Mouse (Mus musculus) right cerebral cortex, postnatal 4 days (tissue): ENCODE measurements around the gene Map3k7cl.

ENCODE experiments used
- DNase-seq: peaks from one replicate; pipeline ENCODE4 v3.0.0-alpha.2; 2022

Map3k7cl gene

DNA sequence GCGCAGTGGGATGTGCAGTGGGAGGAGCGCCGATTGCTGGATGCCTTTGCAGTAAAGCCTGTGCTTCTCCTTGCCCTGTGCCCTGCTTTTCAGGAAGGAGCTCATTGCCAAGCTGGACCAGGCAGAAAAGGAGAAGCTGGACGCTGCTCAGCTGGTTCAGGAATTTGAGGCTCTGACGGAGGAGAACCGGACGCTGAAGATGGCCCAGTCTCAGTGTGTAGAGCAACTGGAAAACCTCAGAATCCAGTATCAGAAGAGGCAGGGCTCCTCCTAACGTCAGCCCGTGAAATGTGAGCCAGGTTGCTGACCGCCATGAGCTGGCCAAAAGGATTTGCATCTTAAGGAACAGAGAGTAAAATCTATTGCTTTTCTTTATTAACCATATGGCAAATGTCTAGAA lies 41.0 kb downstream of the Map3k7cl start:
- no peak for DNase-seq

DNA sequence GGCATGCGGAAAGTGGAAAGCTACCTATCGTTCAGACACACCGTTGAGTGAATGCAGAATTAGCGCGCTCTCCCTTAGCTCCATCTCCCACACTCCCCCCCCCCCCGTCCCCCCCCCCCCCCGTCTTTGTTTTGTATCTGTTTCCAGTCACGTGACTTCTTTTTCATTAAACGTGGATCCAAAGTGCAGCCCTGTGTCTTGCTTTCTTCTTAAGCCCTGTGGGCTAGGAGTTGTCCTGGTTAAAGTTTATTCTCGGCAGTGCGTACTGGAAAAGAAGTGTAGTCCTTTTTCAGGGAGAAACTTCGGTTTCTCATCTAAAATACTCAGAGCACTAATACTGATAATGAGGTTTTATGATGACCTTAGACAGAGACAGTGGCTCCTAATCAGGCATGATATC lies 42.0 kb downstream of the Map3k7cl start:
- DNase-seq, result no peak

DNA sequence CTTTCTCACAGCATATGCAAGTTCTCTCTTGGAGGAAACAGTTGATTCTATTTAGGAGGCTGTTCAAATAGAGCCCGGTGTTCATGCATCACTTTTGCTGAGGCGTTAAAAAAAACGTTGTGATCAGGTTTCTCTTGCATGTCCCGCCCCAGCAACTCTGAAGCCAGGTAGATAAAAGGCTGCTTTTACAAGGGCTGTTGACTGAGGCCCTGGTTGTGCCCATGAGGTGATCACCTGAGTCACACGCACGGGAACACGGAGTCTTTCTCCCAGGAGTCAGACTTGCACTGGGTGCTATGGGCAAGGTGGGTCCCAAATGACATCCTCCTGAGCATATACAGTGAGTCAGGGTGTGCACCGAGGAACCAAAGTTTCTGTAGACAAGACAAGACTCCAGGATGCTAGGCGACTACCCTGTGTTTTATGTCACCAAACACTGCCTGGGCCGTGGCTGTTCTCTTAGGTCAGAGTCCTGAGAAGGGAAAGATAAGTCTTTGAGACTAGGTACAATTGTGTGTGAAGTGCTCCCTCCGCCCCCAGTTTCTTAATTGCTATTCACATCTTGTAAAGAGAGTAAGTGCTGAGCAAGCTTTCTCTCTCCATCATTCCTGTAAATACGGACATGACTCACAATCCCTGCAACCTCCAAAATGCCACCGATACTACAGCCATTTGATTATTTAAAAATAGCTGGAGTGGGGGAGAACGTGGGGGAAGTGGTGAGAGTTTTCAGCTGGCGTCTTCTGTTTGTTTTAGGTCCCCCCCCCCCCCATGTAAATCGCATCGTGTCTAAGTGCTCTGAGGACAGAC lies 49.8 kb downstream of the Map3k7cl start:
- no peak for DNase-seq

DNA sequence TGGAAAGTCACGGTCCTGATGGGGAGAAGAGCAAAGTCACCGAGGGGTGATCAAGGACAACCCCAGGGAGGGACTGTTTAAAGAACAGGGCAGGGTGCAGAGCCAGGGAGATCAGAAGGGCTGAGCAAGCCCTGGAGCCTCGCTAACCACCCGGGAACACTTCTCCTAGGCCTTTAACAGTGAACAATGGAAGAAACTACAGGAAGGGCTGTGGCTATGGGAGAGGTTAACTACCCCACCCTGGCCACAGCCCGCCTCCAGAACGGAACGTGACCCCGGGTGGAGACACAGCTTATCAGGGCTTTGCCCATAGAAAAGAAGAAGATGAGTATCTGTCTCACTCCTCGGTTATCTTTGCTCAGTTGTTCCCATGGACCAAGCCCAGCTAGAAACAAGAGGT lies 50.9 kb downstream of the Map3k7cl start:
- DNase-seq, result no peak

DNA sequence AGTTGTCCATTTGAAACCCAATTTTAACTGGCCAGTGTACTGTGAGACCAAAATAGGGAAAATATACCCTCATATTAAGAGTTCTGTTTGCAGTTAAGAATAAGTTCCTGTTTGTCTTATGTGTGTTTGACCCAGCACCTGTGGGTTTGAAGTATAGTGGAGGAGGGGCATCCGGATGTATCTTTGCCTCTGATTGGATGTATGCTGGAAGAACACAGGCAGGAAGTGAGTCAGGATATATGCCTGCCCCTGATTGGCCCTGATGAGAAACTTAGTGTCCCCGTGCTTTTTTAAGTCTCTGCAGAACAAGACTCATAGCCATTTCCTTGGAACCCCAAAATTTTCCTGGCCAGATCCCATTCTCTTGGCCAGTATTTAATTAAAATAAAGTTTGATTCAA lies 51.8 kb downstream of the Map3k7cl start:
- DNase-seq, result no peak

DNA sequence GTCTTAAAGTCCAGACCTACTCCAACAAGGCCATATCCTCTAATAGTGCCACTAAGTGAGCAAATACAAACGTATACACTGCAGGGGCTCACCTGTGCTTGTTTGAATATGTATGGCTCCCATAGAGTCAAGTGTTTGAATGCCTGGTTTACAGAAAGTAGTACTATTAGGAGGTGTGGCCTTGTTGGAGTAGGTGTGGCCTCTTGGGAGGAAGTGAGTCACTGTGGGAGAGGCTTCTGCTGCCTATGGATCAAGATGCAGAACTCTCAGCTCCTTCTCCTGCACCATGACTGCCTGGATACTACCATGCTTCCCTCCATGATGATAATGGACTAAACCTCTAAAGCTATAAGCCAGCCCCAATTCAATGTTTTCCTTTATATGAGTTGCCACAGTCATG lies 54.3 kb downstream of the Map3k7cl start:
- DNase-seq, result no peak

DNA sequence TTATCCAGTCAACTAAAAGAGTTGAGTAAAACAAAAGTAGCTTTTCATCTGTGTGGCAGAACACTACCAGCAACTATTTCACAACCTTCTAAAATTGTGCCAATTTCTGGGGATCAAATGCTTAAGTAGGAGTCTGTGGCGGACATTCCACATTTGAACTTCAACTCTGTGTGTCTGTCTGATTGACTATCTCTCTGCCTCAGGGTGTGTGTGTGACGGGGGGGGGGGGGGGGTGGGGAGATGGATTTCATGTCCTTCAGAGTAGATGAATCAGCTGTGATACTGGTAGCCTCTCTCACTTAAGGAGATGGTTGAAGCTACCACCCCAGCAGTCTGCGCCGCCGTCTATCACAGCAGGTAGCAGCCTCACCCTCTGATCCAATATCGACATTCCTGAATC lies 54.8 kb downstream of the Map3k7cl start:
- DNase-seq, result no peak

DNA sequence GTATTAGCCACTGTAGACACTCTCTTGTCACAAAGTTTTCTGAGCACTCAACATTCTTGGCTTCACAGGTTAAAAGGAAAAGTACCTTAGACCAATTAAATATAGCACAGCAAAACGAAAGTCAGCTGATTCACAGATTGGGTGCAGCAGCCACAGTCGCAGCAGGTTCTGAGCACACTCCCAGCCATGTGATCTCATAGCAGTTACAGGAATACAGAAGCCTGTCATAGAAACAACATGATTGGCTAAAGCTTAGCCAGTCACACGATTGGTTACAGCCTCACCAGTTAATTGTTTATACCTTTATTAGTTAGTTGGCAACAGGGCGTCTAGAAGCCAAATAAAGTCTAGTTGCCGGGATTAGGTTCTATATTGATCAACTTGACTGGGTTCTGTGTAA lies 57.0 kb downstream of the Map3k7cl start:
- no peak for DNase-seq

DNA sequence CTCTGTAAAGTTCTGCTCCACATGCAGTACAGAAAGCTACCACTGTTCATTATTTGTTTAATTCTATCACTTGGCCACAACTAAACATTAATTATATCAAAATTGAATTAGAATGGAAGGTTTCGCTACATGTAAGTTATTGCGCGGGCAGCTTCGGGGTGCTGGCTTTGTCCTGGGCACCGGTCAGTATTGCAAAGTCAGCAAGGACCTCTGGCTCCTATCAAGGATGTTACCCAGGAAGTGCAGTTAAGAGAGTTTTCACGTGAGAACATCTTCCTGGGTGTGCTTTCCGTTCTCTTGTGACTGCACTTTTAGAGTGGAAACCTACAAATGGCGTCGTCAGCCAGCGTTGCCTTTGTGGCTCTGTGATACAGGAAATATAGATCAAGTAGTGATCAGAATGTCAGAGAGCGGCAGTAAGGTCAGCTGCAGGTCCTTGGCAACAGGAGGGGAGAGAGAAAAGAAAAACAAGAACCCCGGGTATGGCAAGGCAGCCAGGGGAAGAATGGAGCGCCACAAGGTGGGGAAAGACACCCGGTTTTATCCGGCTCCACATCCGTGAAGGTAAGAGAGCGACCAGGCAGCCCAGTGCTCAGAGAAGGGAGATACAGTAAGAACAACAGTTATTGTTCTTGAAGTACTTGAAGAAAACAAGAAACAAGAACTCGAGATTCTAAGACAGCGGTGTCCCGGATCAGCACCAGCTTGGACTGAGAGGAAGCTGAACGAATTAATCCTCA lies 57.6 kb downstream of the Map3k7cl start:
- no peak for DNase-seq

DNA sequence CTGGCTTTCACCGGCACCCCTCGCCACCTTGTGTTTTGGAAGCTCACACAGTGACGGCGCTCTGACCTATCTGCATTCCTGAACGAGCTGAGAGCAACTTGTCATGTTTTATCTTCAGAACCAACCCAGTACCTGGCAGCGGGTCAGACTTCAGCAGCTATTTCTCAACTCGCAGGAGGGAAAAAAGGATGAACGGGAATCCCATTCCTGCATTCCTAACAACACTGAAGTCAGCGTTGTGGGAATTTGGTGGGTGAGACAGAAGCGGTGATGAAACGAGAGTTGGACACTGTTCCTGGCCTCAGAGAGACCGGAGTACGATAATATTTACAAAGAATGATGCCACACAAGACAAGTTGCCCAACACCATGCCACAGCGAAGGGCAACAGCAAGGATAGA lies 58.3 kb downstream of the Map3k7cl start:
- no peak for DNase-seq

DNA sequence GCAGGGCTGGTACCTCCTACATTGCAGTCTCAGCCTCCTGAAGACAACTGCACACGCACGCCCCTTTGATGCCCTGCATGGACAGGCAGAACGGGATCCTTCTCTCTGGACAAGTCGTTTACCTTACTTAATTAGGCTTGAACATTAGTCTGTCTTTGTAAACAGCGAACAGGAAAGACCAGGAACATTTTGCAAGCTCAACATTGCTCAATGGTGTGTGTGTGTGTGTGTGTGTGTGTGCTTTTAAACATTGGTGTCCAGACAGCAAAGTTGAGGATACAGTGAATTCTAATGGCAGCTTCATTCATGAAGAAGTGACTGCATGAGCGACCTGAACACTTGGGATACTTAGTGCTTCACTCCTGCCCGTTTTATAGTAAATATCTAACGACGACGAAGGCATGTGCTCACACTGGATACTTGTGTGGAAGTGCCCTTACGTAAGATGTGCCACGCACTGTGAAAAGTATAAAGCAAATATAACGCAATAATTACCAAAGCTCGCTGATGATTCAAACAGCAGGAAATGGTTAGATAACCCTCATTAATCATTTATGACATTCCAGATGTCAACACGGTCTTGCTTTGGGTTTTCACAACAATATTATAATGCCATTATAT lies 59.2 kb downstream of the Map3k7cl start:
- no peak for DNase-seq

DNA sequence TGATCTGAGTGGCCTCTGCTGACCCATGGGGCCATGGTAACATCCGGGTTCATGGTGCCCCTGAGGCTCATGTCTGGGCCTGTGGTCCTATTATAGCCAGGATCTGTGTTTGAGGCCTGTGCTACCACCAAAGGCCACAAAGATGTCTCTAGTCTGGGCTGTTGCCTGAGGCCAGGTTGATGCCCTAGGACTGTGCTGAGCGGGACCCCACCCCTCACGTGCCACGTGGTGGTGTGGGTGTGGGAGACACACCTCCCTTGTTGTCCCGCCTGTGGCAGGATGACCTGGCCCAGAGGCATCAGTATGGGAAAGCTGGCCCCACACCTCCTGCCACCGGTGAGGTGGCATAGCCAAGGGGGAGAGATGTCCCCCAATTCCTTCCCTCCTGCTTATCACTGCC lies 64.2 kb downstream of the Map3k7cl start:
- no peak for DNase-seq

DNA sequence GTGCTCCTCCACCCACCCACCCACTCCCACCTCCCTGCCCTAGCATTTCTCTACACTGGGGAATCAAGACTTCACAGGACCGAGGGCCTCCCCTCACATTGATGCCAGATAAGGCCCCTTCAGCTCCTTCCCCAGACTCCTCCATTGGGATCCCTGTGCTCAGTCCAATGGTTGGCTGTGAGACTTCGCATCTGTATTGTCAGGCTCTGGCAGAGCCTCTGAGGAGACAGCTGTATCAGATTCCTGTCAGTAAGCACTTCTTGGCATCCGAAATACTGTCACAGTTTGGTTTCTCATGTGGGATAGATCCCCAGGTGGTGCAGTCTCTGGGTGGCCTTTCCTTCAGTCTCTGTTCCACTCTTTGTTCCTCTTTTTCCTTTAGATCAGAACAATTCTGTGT lies 68.1 kb downstream of the Map3k7cl start:
- DNase-seq, result no peak

DNA sequence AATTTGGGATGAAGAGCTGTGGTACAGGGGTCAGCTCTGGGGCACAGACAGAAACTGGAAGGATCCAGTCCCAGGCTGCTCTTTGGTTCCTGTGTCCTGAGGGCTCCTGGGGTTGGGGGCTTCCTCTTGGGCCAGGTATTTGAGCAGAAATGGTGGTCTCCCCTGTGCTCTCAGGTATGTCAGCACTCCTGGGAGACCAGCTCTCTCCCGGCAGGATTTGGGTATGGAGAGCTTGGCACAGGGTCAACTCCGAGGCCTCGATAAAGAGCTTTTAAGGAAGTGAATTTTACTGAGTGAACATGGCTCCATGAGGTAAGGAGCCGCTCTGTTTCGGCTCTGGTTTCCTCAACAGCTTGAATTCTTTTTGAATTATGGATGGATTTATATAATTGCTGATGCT lies 70.8 kb downstream of the Map3k7cl start:
- DNase-seq, result no peak

DNA sequence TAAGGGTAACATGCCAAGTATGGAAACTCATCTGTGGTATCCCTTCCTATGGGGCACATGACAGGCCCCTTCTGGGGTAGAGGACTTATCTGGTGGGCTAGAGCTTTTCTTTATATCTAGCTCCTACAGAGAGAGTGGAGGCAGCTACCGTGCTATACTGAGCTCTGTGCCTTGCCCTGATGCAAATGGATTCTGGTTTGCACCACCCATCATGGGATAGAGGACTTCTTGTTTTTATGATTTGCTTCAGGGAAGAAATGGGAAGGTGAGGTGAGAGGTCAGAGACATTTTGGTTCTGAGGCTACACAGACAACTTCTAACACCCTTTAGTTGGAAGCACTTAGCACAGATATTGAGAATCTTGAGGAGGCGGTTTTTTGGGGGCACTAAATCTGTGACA lies 71.8 kb downstream of the Map3k7cl start:
- DNase-seq, result no peak

DNA sequence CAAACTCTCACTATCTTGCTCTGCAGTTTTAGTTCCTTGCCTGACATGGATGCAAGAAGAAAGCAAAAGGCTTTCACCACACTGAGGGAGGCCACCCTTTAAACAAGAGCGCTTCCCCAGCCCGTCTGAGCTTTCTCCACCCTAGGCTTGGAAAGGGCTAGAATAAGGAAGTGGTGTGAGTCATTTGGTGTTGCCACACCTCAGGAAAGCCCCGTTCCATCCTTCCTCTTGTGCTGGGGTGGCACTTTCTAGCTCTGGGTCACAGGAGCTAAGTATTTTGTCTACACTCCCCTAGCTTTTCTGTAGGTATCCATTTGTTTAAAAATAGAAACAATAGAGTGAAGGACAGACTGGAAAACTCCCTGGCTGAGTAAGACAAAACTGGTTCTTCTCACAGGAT lies 72.2 kb downstream of the Map3k7cl start:
- DNase-seq, result no peak

DNA sequence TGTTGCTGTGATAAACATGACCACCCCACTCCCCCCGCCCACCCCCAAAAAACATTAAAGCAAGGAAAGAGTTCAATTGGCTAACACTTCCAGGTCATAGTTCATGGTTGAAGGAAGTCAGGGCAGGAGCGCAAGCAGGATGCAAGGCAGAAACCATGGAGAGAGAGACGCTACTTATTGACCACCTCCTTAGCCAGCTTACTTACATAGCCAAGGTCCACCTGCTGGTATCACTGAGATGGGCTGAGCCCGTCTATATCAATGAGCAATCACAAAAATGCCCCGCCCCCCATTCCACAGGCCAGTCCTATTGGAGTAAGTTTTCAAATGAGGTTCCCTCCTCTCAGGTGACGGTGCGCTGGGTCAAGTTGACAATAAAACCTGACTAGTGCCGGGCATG lies 72.7 kb downstream of the Map3k7cl start:
- DNase-seq, result no peak

DNA sequence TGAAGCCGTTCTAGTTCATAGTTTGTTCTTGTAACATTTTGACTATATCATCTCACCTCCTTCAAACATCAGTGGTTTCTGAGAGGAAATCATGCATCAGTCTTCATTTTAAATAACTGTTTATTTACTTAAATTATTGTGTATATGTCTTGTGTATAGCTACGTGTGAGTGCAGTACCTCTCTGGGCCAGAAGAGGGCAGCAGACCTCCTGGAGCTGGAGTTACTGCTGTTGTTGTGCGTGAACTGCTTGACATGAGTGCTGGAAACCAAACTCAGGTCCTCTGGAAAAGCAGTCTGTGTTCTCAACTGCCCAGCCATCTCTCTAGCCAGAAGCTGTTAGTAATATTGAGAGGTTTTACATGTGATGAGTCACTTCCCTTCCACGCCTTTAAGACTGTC lies 73.6 kb downstream of the Map3k7cl start:
- DNase-seq, result no peak

DNA sequence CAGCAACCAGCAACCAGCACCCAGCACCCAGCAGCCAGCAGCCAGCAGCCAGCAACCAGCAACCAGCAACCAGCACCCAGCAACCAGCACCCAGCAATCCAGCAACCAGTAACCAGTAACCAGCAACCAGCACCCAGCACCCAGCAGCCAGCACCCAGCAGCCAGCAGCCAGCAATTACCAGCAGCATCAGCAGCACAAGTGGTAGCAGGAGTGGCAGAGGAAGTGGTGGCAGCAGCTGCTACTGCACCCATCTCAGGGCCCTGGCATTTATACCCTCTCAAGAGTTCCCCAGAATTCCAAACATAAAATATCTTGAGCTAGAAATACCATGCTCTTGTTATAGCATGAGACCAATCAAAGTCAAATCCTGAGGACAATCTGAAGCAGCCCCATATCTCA lies 81.6 kb downstream of the Map3k7cl start:
- no peak for DNase-seq

DNA sequence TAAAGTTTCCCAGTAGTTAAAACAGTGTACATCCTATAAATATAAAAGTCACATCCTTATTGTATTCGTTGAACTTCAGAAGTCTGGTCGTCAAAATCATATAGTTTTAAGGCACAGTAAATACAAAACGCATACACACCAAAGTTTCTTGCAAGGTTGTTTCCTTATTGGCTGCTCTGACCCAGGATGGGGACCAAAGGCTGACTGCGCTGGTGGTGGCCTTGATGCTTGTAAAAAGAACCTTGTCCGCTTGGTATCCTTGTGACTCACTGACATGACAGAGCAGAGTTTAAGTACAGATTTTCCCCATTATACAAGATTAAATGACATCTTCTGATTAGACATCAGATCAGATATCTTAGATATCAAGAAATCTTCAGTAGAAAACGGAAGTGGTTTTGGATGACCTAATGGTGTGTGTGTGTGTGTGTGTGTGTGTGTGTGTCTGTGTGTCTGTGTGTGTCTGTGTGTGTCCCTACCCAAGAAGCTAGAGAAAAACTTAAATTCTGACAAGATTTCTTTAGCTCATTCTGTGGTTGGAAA lies 82.2 kb downstream of the Map3k7cl start:
- DNase-seq, result no peak

DNA sequence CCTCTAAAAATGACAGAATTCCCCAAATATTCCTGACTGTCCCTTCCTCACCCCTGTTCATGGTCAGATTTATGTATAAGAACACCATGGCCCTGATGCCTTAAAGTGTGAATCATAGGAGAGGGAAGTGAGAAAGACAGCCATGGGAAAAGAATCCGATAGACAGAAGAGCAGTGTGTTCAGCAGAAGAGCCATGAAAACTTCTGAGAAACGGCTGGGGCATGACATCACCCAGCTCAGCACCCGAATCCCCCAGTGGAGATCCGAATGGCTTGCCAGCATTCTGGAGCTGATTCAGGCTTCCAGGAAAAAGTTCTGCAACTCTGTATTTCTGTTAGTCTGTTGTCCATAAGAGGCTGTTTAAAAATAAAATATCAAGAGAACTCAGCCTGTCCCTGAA lies 82.7 kb downstream of the Map3k7cl start:
- DNase-seq, result no peak

DNA sequence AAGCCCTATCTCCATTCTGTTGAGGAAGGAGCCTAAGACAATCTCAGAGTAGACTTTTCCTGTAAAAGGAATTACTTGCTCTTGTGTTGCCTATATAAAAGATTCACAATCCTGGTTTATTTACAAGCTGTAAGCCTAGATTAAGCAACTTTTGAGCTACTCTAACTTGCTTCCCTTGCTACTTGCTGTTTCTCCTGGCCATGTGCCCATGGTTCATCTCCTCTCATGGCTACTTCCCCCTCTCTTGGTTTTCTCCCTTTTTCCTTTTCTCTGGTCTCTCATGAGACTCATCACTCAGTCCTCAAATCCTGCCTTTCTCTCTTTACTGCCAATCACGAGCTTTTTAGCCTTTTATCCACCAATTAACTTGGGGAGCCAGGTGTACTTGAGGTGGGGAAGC lies 85.0 kb downstream of the Map3k7cl start:
- no peak for DNase-seq

DNA sequence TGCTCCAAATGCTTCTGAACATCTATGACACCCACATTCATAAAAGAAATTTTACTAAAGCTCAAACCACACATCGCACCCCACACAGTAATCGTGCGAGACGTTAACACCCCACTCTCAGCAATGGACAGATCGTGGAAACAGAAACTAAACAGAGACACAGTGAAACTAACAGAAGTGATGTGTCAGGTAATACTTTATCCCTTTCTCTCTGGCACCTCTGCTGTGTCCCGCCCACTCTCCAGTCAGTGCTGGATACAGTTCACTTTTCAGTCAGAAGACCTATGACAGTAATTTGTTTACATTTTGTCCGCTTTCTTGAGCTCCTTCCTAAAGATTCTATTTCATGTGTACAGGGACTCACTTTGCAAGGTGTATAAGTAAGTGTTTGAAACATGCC lies 89.1 kb downstream of the Map3k7cl start:
- no peak for DNase-seq
